In genomic region chr8:126593889-126594480, GRCm38 (mm10) we compare ENCODE assay signal across 8 mouse cellular contexts. TPM values are rescaled to one million over a fixed set of nuclear protein-coding genes. Genes with fewer than 3 reads are reported as not detected.
DNase-seq lines count a peak whose midpoint lies in the region; ATAC-seq and TF ChIP-seq lines count a peak whose summit lies in the region.

Irf2bp2 (minus strand) TSS chr8:126593986.

- peaks cover 5% of the 10 kb centered on the region for H3K36me3 ChIP-seq in hindbrain, postnatal 0 days (ENCODE audit: insufficient read depth, low read length)

- DNase-seq in ZHBTc4 (ENCODE audit: low read depth, low spot score): peak; percentile 98
- DNase-seq in cerebellum, postnatal 4 days (ENCODE audit: low spot score in 2 of 2): peak; percentile 67 to 87
- peak; percentile 95 for DNase-seq in gastrocnemius, adult 2 months
- peak; percentile 97 for DNase-seq in hindbrain, postnatal 0 days (ENCODE audit: low spot score)
- DNase-seq in left cerebral cortex, postnatal 10 days (ENCODE audit: extremely low spot score in 1 of 2, low spot score in 2 of 2): peak; percentile 85 to 95
- DNase-seq in right cerebral cortex, postnatal 25 days: peak; percentile 88
- DNase-seq in urinary bladder, postnatal 4 days (ENCODE audit: low spot score in 2 of 2): peak; percentile 86 to 89

- H3K4me3 ChIP-seq in gastrocnemius, adult 2 months: peak within 1 kb of the TSS; percentile 99
- peak within 1 kb of the TSS; percentile 98 for H3K4me3 ChIP-seq in hindbrain, postnatal 0 days (ENCODE audit: low read length)

- peak; percentile 71 for ATAC-seq in hindbrain, postnatal 0 days
- peak; percentile 19 for ATAC-seq in megakaryocyte-erythroid progenitor cell, adult 5-6 weeks (replicated peaks; ENCODE audit: low FRiP score, low TSS enrichment, poor library complexity, severe bottlenecking)

- peak within 1 kb of the TSS; percentile 99 for H3K9ac ChIP-seq in hindbrain, postnatal 0 days (replicated peaks; ENCODE audit: low read length)

- H3K4me2 ChIP-seq in hindbrain, postnatal 0 days (ENCODE audit: low read depth, low read length): peak within 1 kb of the TSS; percentile 99

- WGBS in hindbrain, postnatal 0 days: under 1% methylated on average over 44 of the region's 56 CpGs

- H3K9me3 ChIP-seq in hindbrain, postnatal 0 days (ENCODE audit: low read length): no peaks in the 10 kb centered on the region

- no peak for TF ChIP-seq CTCF in gastrocnemius, adult 2 months (IDR thresholded peaks at IDR 0.05)
- no peak for TF ChIP-seq CTCF in hindbrain, postnatal 0 days (IDR thresholded peaks at IDR 0.05; ENCODE audit: low read depth)

- peaks cover 19% of the 10 kb centered on the region for H3K4me1 ChIP-seq in hindbrain, postnatal 0 days (ENCODE audit: insufficient read depth, low read length)

- H3K27me3 ChIP-seq in hindbrain, postnatal 0 days (ENCODE audit: insufficient read depth, low read length): no peaks in the 10 kb centered on the region

- peak within 1 kb of the TSS; percentile 100 for H3K27ac ChIP-seq in gastrocnemius, adult 2 months
- peak within 1 kb of the TSS; percentile 100 for H3K27ac ChIP-seq in hindbrain, postnatal 0 days

- intact Hi-C loops in gastrocnemius, adult 2 months (cut with DNase I): loop anchor here (1.0 to 5.0 kb wide), 4 partner anchors 27 to 247 kb away; no protein-coding TSS in a partner anchor
- intact Hi-C loops in left cerebral cortex, postnatal 10 days (cut with DNase I): loop anchor here (2.0 to 5.0 kb wide), 5 partner anchors 73 to 328 kb away; no protein-coding TSS in a partner anchor

RNA-seq across cellular contexts. Expression of gene Irf2bp2, which starts in this region (rescaled TPM):
- total RNA-seq in gastrocnemius, adult 2 months (2021): 10 to 100 TPM; 28.6 to 81.6 TPM
- total RNA-seq in hindbrain, postnatal 0 days (2014; rRNA removed): 91.5 and 99.1 TPM in 2 replicates
- 10.2 and 11.4 TPM in 2 replicates for polyA plus RNA-seq in hindbrain, postnatal 0 days (2015; fragmentation: Nextera tagmentation; extraction: Ambion mirVana)
- 10 to 100 TPM; 51.2 to 54.6 TPM for total RNA-seq in left cerebral cortex, postnatal 10 days (2021)
- 45.8 and 54.3 TPM in 2 replicates for total RNA-seq in megakaryocyte-erythroid progenitor cell, adult 5-6 weeks (2014; fragmentation: Nextera tagmentation)
- total RNA-seq in megakaryocyte-erythroid progenitor cell, adult 5-6 weeks (2017): 44.1 and 56.8 TPM in 2 replicates

Comparison
In these comparisons a context has a peak if more than half of its experiments do, and no peak if none do; other contexts are left out.
1. Peak in every context shown above with its lines: DNase-seq, ATAC-seq, H3K4me3 ChIP-seq and H3K27ac ChIP-seq.